Mouse (Mus musculus) lung, adult 2 months (tissue): ENCODE data around the gene Cog3. TPM values are rescaled to one million over a fixed set of nuclear protein-coding genes. Genes with fewer than 3 reads are reported as not detected.

Experiments used
- DNase-seq: peaks from one replicate; pipeline ENCODE4 v3.0.0; 2022
- H3K4me1 ChIP-seq: fragments of 200-500 bp; 2 replicates; pipeline ENCODE4 v1.6.1; 2011; ENCODE audit warnings: low read length; ENCODE audit not compliant: control insufficient read depth, insufficient read depth
- H3K4me3 ChIP-seq: fragments of 200-500 bp; replicated peaks from 2 replicates; pipeline ENCODE3; 2011; ENCODE audit warnings: low read depth, mild to moderate bottlenecking, control low read depth, low read length; ENCODE audit errors: extremely low read depth
- CTCF ChIP-seq: fragments of 200-500 bp; IDR thresholded peaks from 2 replicates; pipeline ENCODE4 v1.5.1; 2011; ENCODE audit warnings: mild to moderate bottlenecking, low read length, control low read depth; ENCODE audit not compliant: insufficient read depth
- POLR2A ChIP-seq: fragments of 200-500 bp; IDR thresholded peaks from 2 replicates; pipeline ENCODE4 v1.6.1; 2011; ENCODE audit warnings: low read depth, mild to moderate bottlenecking, control low read depth, low read length, borderline replicate concordance; ENCODE audit errors: extremely low read depth
- WGBS: fragments of 180-500 bp; shearing (Covaris S2); methylation state at CpG from one replicate; pipeline ENCODE4 v1.1.7; 2018; 5-methylcytosine and 5-hydroxymethylcytosine counted together
- polyA plus RNA-seq: library from polyadenylated mRNA; depleted of rRNA; stranded (reverse); fragments of >200 nt; gene quantifications from 2 replicates; pipeline ENCODE4 v1.2.3, GENCODE M21; 2012

The Cog3 gene
- polyA plus RNA-seq, 1 experiment: 11.0 TPM

- TF ChIP-seq POLR2A (no peak), CTCF (no peak)
- DNase-seq: no peak
- H3K4me1 ChIP-seq: no peaks in the 10 kb centered on the region
- WGBS: 65% methylated on average over 2 of the region's 2 CpGs
- H3K4me3 ChIP-seq: no peak overlapping the region
Measured at GRCm38 (mm10) chr14:75731361-75731760, 23.0 kb downstream of the Cog3 start.

GRCm38 (mm10) chr14:75728111-75728510, 26.2 kb downstream of the Cog3 start:
- H3K4me3 ChIP-seq: no peak overlapping the region
- no peak for TF ChIP-seq POLR2A
- no peak for TF ChIP-seq CTCF
- H3K4me1 ChIP-seq: no peaks in the 10 kb centered on the region
- no peak for DNase-seq
- WGBS: 88% methylated on average over 5 of the region's 5 CpGs

GRCm38 (mm10) chr14:75727046-75727445, 27.3 kb downstream of the Cog3 start:
- peak; percentile 28 for TF ChIP-seq CTCF
- TF ChIP-seq POLR2A: no peak
- H3K4me1 ChIP-seq: no peaks in the 10 kb centered on the region
- WGBS: 46% methylated on average over 4 of the region's 4 CpGs
- peak; percentile 6 for DNase-seq
- no peak overlapping the region for H3K4me3 ChIP-seq

- whole genome bisulfite sequencing: 98% methylated on average over 2 of the region's 2 CpGs
- DNase-seq: no peak
- Histone ChIP-seq H3K4me1 (no peaks in the 10 kb centered on the region), H3K4me3 (no peak overlapping the region)
- no peak for TF ChIP-seq CTCF
- no peak for TF ChIP-seq POLR2A
Measured at GRCm38 (mm10) chr14:75722816-75723215, 31.5 kb downstream of the Cog3 start.

- TF ChIP-seq CTCF: peak; percentile 35; the same call in 1 of the 2 replicates
- no peak for TF ChIP-seq POLR2A
- Histone ChIP-seq H3K4me1 (no peaks in the 10 kb centered on the region), H3K4me3 (no peak overlapping the region)
- peak; percentile 10 for DNase-seq
- WGBS: 57% methylated on average over 12 of the region's 12 CpGs
Measured at GRCm38 (mm10) chr14:75721977-75722563, 32.2 kb downstream of the Cog3 start.

GRCm38 (mm10) chr14:75720121-75720520, 34.2 kb downstream of the Cog3 start:
- WGBS: 91% methylated on average over 5 of the region's 5 CpGs
- Histone ChIP-seq H3K4me3 (no peak overlapping the region), H3K4me1 (no peaks in the 10 kb centered on the region)
- DNase-seq: no peak
- TF ChIP-seq CTCF (no peak), POLR2A (no peak)

- no peak for DNase-seq
- no peak for TF ChIP-seq CTCF
- TF ChIP-seq POLR2A: no peak
- WGBS: 90% methylated on average over 4 of the region's 4 CpGs
- Histone ChIP-seq H3K4me1 (no peaks in the 10 kb centered on the region), H3K4me3 (no peak overlapping the region)
Measured at GRCm38 (mm10) chr14:75716410-75716809, 37.9 kb downstream of the Cog3 start.

GRCm38 (mm10) chr14:75713661-75714060, 40.7 kb downstream of the Cog3 start:
- no peak for DNase-seq
- H3K4me3 ChIP-seq: no peak overlapping the region
- 75% methylated on average over 4 of the region's 4 CpGs for WGBS
- no peak for TF ChIP-seq POLR2A
- no peak for TF ChIP-seq CTCF
- H3K4me1 ChIP-seq: no peaks in the 10 kb centered on the region

- WGBS: 54% methylated on average over 5 of the region's 5 CpGs
Measured at GRCm38 (mm10) chr14:75712687-75713086, 41.6 kb downstream of the Cog3 start.

GRCm38 (mm10) chr14:75711731-75712130, 42.6 kb downstream of the Cog3 start:
- 96% methylated on average over 3 of the region's 3 CpGs for WGBS
- no peaks in the 10 kb centered on the region for H3K4me1 ChIP-seq
- TF ChIP-seq POLR2A (no peak), CTCF (no peak)
- H3K4me3 ChIP-seq: no peak overlapping the region
- DNase-seq: no peak

More at GRCm38 (mm10) chr14:75712687-75713086, 41.6 kb downstream of the Cog3 start:
- TF ChIP-seq CTCF: no peak
- TF ChIP-seq POLR2A: no peak
- H3K4me3 ChIP-seq: no peak overlapping the region
- DNase-seq: no peak
- H3K4me1 ChIP-seq: no peaks in the 10 kb centered on the region
